Mouse (Mus musculus) left cerebral cortex, adult 8-10 months (tissue): ENCODE data around the gene Cadps. TPM values are rescaled to one million over a fixed set of nuclear protein-coding genes. Genes with fewer than 3 reads are reported as not detected.

Experiments used
- DNase-seq, 2 experiments: peaks; one replicate each; pipeline ENCODE4 v3.0.0; 2022; ENCODE audit warnings: low spot score in 2 of 2
- total RNA-seq, 4 experiments: library from RNA; stranded (reverse); gene quantifications; 2 replicates each; pipeline ENCODE4 v1.2.4; 2022

Gene Cadps
- total RNA-seq, 4 experiments from 2014 or later, result 216 to 245 (median 229) TPM

DNA sequence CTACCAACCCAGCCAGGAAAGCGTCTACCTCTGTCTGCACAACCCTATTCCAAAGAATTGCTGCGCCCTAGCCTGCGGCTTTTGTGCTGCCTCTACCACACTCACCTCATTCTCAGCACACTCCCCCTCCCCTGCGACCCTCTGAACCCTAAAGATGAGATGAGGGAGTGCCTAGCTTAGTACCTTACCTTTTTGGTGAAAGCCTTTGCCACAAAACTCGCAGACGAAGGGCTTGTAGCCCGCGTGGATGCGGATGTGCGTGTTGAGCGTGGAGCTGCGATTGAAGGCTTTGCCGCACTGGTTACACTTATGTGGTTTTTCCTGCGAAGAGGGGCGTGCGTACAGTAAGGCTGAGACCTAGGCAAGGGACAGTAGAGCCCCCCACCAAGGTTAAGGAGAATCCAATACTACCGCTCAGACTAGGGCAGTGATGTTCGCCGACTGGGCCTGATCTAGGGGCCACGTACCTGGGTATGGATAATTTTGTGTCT is 479.4 kb downstream of the Cadps start:
- DNase-seq, result no peak

- DNase-seq, result no peak
Measured at GRCm38 (mm10) chr14:12342458-12343131, 480.3 kb downstream of the Cadps start.

DNA sequence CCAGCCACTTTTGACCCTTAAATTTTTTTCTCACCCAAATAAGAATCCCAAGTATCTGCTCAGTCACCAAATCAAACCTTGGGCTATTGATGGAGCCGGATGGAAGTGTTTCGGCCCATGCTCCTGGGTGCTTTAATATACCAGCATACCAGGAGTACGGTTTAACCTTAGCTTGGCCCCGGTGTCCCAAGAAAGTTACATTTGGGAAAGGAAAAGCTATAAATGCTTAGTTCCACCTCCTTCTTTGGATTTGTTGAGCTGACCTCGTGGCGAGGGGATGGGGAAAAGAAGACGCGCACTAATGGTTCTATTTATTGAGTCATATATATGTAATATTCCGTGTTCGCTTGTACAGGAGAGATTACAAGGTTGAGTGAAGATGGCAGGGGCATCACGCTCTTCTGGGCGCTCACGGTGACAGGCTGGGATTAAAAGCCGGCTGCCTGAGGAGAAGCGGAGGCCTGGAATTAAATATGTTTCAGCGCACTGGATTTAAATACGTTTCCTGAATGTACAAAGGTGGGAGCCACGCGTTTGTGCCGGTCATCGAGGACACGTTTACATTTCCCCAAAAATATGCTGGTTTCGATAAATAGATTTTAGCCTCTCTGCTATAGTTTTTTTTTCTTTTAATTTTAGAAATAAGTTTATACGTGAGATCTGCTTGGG is 481.0 kb downstream of the Cadps start:
- no peak for DNase-seq

- DNase-seq, result peak in 1 of 2 experiments; percentile 19
Measured at GRCm38 (mm10) chr14:12341075-12341788, 481.6 kb downstream of the Cadps start.

DNA sequence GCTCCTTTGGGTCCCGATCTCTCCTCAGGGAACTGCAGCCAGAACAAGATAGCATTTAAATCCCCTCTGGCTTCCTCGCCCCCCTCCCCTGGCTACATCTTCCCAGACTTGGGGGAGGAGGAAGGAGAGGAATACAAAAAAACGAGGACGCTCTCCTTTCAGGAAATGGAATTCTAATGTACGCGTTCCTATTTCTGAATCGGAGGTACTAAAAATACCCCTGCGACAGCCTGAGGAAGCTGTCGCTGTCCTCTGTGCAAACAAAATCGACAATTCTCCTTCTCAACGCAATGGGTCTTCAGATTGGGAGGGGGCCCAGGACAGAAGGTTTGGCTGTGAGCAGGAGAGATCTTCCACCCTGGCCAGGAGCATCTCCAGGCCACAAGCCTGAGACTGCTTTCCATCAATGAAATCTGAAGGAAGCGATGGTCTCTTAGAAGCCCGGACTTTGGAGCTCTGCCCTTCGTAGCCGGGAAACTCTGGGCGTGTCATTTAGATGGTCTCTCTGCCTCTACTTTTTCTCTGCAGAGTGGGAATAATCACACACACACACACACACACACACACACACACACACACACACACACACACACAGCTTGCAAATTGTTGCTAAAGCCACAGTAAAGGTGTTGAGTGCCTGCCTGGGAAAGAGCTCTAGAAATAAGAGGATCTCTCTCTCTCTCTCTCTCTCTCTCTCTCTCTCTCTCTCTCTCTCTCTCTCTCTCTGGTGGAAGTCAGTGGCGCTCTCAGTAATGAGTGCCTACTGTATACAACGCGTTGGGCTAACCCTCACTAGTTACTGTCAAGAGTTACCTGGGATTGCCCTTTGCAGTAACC is 482.4 kb downstream of the Cadps start:
- DNase-seq, result peak in 1 of 2 experiments; percentile 16

- no peak for DNase-seq
Measured at GRCm38 (mm10) chr14:12338811-12339565, 483.9 kb downstream of the Cadps start.

DNA sequence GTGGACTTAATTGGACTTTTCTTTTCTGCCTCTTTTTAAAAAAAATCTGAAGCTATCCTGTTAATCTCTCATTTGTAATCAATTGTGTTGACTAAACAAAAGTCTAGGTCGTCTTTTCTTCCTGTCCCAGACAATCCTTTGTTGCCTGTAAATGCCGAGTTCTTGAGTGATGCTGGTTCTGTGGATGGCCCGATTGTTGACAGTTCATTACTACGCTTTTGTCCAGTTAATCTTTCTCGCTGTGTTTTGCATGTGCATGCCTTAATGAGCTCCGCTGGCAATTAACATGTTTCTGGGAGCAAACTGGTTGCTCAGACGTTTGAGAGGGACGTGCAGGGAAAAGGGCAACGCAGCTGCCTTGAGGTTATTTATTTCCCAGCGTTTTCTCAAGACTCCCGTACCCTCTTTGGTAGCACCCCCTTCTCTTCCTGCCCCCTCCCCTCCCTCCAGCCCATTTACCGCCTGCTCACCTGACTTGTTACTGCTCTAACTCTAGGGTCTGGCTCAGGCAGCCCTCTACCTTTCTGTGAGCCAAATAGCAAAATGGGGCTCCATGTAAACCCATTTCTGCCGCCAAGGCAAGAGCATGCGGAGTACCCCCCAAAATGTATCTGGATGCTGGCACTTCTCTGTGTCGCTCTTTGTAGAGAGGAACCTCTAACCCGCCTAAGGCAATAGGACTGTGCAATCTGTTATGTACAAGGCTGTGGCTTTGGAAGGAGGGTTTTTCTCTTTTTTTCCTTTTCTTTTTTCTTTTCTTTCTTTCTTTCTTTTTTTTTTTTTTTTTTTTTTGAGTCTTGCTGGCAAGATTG is 484.7 kb downstream of the Cadps start:
- peak in 1 of 2 experiments; percentile 61 for DNase-seq

DNA sequence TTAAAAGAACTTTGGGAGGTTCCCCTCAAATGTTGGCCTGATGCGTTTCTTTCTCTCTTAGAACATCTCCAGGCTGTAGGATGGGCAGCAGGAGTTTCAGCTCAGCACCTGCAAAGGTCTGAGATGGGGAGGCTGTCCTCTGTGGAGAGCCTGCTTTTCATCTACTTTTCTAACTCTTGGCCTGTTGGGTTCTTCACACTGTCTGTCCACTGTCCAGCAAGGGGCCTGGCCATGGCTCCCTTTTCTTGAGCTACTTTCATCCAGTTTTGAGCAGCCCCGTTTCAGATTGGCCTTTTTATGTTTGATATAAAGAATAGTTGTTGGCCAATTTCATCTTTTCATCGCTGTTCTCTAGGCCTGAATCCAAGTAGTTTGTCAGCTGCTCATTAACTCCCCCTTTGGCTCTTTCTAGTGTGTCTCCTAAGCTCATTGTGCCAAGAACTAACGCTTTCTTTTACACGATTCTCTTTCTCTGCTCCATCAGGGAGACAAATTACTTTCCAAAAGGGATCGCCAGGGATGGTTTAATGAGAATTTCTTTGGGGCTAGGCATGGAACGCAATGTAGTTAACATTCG is 485.4 kb downstream of the Cadps start:
- DNase-seq, result peak in 1 of 2 experiments; percentile 51

- DNase-seq, result peak in 1 of 2 experiments; percentile 17
Measured at GRCm38 (mm10) chr14:12334925-12335324, 488.0 kb downstream of the Cadps start.

GRCm38 (mm10) chr14:12333622-12334021 is 489.3 kb downstream of the Cadps start:
- no peak for DNase-seq
